Mouse (Mus musculus) C2C12 (cell line): Measurements from ENCODE around the gene Lrguk. TPM values are rescaled to one million over a fixed set of nuclear protein-coding genes. Genes with fewer than 3 reads are reported as not detected.

Source experiments
- H3K27me3 ChIP-seq: one replicate; pipeline ENCODE4 v1.6.1; 2011; ENCODE audit not compliant: control insufficient read depth, insufficient read depth, insufficient read length
- H3K36me3 ChIP-seq: one replicate; pipeline ENCODE4 v1.6.1; 2011; ENCODE audit not compliant: control insufficient read depth, insufficient read depth
- H3K4me3 ChIP-seq: one replicate; pipeline ENCODE4 v1.5.1; 2011; ENCODE audit warnings: mild to moderate bottlenecking, control low read depth; ENCODE audit not compliant: poor library complexity, insufficient read depth, severe bottlenecking
- H3K79me2 ChIP-seq: one replicate; pipeline ENCODE4 v1.6.1; 2011; ENCODE audit not compliant: control insufficient read depth, insufficient read depth
- H3K79me3 ChIP-seq: one replicate; pipeline ENCODE4 v1.6.1; 2011; ENCODE audit warnings: low read depth, control low read depth
- H3ac ChIP-seq: one replicate; pipeline ENCODE3; 2011; ENCODE audit warnings: low read depth; ENCODE audit not compliant: control insufficient read depth, insufficient read length
- CEBPB ChIP-seq: IDR thresholded peaks from one replicate; pipeline ENCODE4 v1.6.1; 2011; ENCODE audit warnings: low read depth, mild to moderate bottlenecking, control low read depth, moderate library complexity
- CTCF ChIP-seq: IDR thresholded peaks from one replicate; pipeline ENCODE4 v1.5.1; 2011; ENCODE audit not compliant: control insufficient read depth, insufficient read depth, insufficient read length
- FOSL1 ChIP-seq: IDR thresholded peaks from one replicate; pipeline ENCODE4 v1.8.0; 2011; ENCODE audit warnings: mild to moderate bottlenecking, low read length; ENCODE audit not compliant: poor library complexity, insufficient read depth, severe bottlenecking
- MAX ChIP-seq: IDR thresholded peaks from one replicate; pipeline ENCODE4 v1.6.1; 2011; ENCODE audit warnings: mild to moderate bottlenecking, control low read depth
- MYOD1 ChIP-seq: IDR thresholded peaks from one replicate; pipeline ENCODE4 v1.6.1; 2011; ENCODE audit warnings: low read depth; ENCODE audit not compliant: control insufficient read depth, insufficient read length
- MYOG ChIP-seq: IDR thresholded peaks from one replicate; pipeline ENCODE4 v1.6.1; 2011; ENCODE audit not compliant: control insufficient read depth, insufficient read length; ENCODE audit errors: extremely low read depth
- USF1 ChIP-seq: IDR thresholded peaks from one replicate; pipeline ENCODE4 v1.6.1; 2011; ENCODE audit warnings: low read depth, mild to moderate bottlenecking, control low read depth, moderate library complexity
- polyA plus RNA-seq: library from polyadenylated mRNA; unstranded; fragments of >200 nt; fragmentation: generic; extraction: Trizol; gene quantifications from one replicate; pipeline ENCODE4 v1.2.1, GENCODE M21; 2012; ENCODE audit warnings: missing spikeins

The Lrguk gene
- polyA plus RNA-seq, 1 experiment: 0.32 TPM

DNA sequence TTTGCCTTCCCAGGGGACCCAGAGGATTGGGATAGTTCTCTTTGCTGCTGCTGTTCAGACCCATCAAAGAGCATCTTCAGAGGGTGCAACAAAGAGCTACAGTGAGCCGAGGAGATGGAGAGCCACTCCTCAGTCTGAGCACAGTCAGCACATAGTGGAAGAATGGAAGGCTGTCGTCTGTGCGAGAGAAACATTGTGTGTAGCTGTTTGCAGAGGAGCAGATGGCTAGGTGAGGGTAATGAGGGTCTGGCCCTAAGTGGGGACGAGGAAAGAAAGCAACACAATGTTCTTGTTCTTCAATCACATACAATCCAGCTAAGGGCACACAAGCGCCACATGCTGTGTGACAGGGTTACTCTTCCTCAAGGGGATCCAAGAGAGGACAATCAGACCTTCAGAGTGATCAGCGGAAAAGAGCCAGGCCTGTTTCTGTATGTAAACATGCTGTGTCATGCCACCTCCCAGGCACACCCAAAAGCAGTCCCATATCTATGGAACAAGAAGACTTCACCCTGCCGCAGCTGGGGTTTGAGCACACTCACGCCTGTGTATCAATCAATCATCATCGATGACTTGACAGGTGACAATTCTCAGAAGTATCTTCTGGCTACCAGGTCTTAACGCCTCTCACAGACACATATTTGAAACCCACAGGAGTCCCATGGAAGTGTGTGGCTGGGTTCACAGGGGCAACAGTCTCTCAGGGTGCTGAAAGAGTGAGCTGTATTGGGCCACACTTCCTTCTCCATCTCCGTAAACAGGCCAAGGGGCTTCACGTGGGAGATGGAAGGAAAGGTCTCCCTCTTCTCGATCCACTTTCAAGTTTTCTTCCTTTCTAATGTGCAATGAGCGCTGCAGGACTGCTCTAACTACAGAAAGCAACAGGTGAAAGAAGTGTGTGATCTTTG is 127.8 kb downstream of the Lrguk start:
- Histone ChIP-seq H3ac (no peak overlapping the region), H3K79me2 (no peaks in the 10 kb centered on the region), H3K27me3 (no peaks in the 10 kb centered on the region), H3K36me3 (peaks cover 51% of the 10 kb centered on the region), H3K79me3 (no peaks in the 10 kb centered on the region), H3K4me3 (no peak overlapping the region)
- no peak for TF ChIP-seq CEBPB
- no peak for TF ChIP-seq USF1
- TF ChIP-seq FOSL1: no peak
- TF ChIP-seq CTCF: no peak
- TF ChIP-seq MYOG: no peak
- TF ChIP-seq MYOD1: no peak
- TF ChIP-seq MAX: no peak

DNA sequence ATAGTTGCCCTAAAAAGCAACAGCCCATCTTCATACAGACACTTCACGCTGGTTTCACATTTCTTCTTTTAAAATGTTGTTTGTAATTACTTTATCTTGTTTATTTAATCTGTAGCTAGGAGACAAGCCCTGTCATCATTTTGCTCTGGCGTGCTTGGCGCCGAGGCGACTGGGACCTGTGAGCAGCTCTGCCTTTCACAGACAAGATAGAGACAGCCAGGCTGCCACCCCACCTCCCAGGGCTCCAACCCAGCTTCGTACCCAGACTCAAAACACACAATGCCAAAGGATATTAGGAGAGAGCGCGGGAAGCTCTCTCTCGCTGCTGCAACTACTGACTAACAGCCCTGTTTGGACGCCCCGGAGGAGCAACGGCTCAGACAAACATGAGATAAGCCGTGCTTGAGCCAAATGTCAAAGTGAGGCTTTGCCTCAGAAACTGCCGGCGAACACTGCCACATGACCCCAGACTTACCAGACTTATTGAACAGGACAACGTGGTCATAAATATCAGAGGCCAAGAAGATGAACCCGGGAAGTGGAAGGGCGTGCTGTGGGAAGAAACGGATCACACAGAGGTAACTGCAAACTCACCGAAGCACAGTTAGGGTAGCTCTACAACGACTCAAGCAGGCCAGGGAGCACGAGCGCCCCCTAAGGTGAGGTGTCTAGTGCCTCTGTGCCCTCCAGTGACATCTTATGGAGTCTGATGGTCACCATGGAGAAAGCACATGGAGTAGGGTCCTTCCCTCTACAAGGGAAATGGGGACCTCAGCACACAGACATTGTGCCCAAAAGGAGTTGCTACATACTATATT is 131.0 kb downstream of the Lrguk start:
- no peaks in the 10 kb centered on the region for H3K27me3 ChIP-seq
- peaks cover 73% of the 10 kb centered on the region for H3K36me3 ChIP-seq
- H3K79me2 ChIP-seq: no peaks in the 10 kb centered on the region
- no peak overlapping the region for H3ac ChIP-seq
- no peak overlapping the region for H3K4me3 ChIP-seq
- H3K79me3 ChIP-seq: no peaks in the 10 kb centered on the region
- TF ChIP-seq MYOG: no peak
- TF ChIP-seq MYOD1: no peak
- TF ChIP-seq CTCF: no peak
- TF ChIP-seq USF1: no peak
- TF ChIP-seq CEBPB: no peak
- TF ChIP-seq MAX: no peak
- TF ChIP-seq FOSL1: no peak

DNA sequence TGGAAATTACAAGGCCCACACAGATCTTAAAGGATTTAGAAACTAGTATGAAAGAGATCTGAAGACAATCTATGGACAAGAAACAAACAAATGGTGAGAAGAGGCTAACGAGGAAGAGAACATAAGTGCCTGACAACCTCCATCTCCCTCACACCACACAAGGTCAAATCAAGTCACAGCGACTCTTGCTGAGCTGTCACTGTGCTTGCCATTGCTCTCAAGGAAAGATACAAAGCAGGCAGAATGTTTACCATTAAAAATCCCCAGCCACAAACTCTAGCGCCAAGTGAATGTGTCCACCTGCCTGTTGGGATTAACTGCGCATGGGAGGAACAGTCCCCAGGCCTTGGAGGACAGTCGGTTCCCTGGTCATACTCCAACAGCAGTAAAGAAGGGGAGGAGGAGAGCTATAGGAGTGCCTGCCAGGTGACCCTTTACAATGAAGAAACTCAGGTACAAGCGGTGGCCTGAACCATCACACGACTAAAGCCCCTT is 131.6 kb downstream of the Lrguk start:
- Histone ChIP-seq H3K79me2 (no peaks in the 10 kb centered on the region), H3K27me3 (no peaks in the 10 kb centered on the region), H3K36me3 (peaks cover 80% of the 10 kb centered on the region), H3K4me3 (no peak overlapping the region), H3K79me3 (no peaks in the 10 kb centered on the region), H3ac (no peak overlapping the region)
- TF ChIP-seq FOSL1 (no peak), USF1 (no peak), CTCF (no peak), CEBPB (no peak), MYOD1 (no peak), MYOG (no peak), MAX (no peak)

GRCm38 (mm10) chr6:34161511-34161910 is 132.3 kb downstream of the Lrguk start:
- no peaks in the 10 kb centered on the region for H3K79me3 ChIP-seq
- peaks cover 84% of the 10 kb centered on the region for H3K36me3 ChIP-seq
- TF ChIP-seq MYOG (no peak), USF1 (no peak)
- H3ac ChIP-seq: no peak overlapping the region
- no peaks in the 10 kb centered on the region for H3K79me2 ChIP-seq
- no peaks in the 10 kb centered on the region for H3K27me3 ChIP-seq
- H3K4me3 ChIP-seq: no peak overlapping the region

GRCm38 (mm10) chr6:34162607-34163006 is 133.4 kb downstream of the Lrguk start:
- H3K36me3 ChIP-seq: peaks cover 85% of the 10 kb centered on the region
- TF ChIP-seq CTCF (no peak), MAX (no peak), MYOG (no peak), MYOD1 (no peak), FOSL1 (no peak)
- no peaks in the 10 kb centered on the region for H3K79me3 ChIP-seq
- H3K4me3 ChIP-seq: no peak overlapping the region
- H3K27me3 ChIP-seq: no peaks in the 10 kb centered on the region
- no peak overlapping the region for H3ac ChIP-seq
- no peaks in the 10 kb centered on the region for H3K79me2 ChIP-seq

- Histone ChIP-seq H3K79me2 (no peaks in the 10 kb centered on the region), H3K4me3 (no peak overlapping the region), H3K79me3 (no peaks in the 10 kb centered on the region), H3ac (no peak overlapping the region), H3K36me3 (peaks cover 83% of the 10 kb centered on the region), H3K27me3 (no peaks in the 10 kb centered on the region)
- TF ChIP-seq USF1 (no peak), MYOG (no peak), CTCF (no peak), MYOD1 (no peak), FOSL1 (no peak), MAX (no peak), CEBPB (no peak)
These were observed 133.8 kb downstream of the Lrguk start for GRCm38 (mm10) chr6:34163014-34163413.
